Mouse (Mus musculus) common myeloid progenitor, adult 5-6 weeks (primary cell): ENCODE data around the gene Gm47955. TPM values are rescaled to one million over a fixed set of nuclear protein-coding genes. Genes with fewer than 3 reads are reported as not detected.
A peak's percentile ranks its signal among the peaks of the same experiment; 100 is the strongest.
"Not testable (repeated sequence)": the region's sequence is repeated elsewhere in the genome, so short reads cannot be mapped to it uniquely, and the experiment has no call there.

Experiments
- ATAC-seq: replicated peaks from 2 replicates; pipeline ENCODE4 v1.8.0; 2016; ENCODE audit warnings: low read depth, mild to moderate bottlenecking, moderate TSS enrichment, inconsistent platforms; ENCODE audit not compliant: poor library complexity, severe bottlenecking
- total RNA-seq: library from RNA; stranded (forward); fragments of 200-1000, 187-1606 nt; gene quantifications from 2 replicates; pipeline ENCODE4 v1.2.3, GENCODE M21; 2017

The Gm47955 gene
- not detected in 2 replicates for total RNA-seq

DNA sequence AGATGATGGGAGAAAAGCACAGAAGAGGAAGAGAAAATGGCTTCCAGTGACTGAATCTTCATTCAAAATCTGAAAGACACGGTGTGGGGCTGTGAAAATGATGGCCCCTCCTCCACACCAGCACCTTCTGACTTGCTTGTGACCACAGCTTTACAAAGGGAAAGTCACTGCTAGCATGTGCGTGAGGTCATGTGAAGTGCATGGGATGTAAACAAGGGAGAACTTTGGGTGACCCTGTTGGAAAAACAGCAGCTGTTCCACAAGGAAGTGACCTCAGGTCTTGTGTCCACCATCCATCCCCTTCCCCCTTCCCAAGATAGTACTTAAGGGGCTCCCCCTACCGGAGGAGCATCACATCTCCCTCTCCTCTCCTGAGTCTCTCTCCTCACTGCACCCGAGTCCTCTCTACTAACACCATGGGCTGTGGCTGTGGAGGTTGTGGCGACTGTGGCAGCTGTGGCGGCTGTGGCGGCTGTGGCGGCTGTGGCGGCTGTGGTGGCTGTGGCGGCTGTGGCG lies at the start of gene Gm47955:
Gene Gm47955 (plus strand): TSS at position 417 of the 516 bp plus-strand sequence.
- no peak for ATAC-seq

DNA sequence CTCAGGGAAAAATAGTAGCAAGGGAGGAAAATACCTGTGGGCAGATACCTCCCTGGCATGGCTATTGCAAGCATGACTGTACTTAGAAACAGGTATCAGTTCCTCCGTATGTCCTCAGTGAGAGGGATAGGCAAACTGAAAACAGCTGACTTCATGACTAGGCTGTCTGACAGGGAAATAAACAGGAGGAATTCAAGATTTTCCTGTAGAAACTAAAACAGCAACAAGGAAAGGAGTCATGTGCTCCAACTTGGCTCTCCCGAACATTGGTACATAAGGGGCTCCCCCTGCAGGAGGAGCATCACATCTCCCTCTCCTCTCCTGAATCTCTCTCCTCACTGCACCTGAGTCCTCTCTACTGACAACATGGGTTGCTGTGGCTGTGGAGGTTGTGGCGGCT lies 47.1 kb upstream of the Gm47955 start, which contains the start of gene A030005L19Rik:
Gene A030005L19Rik (plus strand): TSS at position 301 of the 400 bp plus-strand sequence.
- ATAC-seq, result no peak

DNA sequence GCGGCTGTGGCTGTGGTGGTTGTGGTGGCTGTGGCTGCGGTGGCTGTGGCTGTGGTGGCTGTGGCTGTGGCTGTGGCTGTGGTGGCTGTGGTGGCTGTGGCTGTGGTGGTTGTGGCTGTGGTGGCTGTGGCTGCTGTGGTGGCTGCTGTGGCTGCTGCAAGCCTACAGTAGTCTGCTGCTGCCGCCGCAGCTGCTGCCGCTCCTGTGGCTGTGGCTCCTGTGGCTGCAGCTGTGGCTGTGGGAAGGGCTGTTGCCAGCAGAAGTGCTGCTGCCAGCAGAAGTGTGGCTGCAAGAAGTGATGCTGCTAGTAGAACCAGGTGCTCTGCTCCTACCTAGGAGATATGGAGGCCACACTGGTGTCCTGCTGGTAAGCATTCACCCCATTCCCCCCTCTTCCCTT lies 46.7 kb upstream of the Gm47955 start:
- not testable (repeated sequence) for ATAC-seq

DNA sequence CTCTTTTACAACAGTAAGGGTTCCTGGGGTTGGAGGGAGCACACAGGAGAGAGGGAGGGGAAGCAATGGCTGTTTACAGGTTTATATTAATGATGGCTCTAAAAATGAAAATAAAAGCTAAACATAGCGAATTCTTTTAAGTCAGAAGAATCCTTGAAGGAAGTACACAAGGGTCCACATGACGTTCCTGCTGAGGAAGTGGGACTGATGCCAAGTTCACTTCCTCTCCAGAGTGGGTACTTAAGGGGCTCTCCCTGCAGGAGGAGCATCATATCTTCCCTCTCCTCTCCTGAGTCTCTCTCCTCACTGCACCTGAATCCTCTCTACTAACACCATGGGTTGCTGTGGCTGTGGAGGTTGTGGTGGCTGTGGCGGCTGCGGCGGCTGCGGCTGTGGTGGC lies 35.4 kb upstream of the Gm47955 start, which contains the start of gene A030014E15Rik:
Gene A030014E15Rik (plus strand): TSS at position 268 of the 400 bp plus-strand sequence.
- ATAC-seq, result no peak

DNA sequence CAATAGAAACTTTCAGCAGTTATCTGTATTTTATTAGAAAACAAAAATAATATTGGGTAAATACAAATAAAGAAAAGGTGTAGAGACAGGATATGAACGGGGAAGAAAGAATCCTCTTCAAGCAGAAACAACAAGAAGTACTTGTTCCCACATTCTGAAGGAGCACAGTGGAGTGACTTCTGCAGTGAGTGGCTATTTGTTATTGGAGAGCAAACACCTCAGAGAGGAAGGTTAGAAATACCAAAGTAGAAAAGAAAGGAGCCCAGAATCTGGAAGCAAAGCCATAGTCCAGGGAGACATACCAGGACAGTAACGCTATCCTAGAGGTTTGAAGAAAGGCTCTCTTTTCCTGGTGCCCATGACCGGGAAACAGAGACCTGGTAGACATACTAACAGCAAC lies 29.5 kb upstream of the Gm47955 start:
- ATAC-seq, result not testable (repeated sequence)

DNA sequence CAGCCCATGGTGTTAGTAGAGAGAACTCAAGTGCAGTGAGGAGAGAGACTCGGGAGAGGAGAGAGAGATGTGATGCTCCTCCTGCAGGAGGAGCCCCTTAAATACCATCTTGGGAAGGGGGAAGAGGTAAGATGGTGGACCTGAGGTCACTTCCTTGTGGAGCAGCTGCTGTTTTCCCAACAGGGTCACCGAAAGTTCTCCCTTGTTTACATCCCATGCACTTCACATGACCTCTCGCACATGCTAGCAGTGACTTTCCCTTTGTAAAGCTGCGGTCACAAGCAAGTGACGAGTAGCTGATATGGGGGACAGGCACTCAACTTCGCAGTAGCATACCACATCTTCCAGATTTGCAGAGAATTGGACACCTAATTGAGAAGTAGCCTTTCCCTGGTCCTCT lies 28.8 kb upstream of the Gm47955 start, which contains the start of gene Gm6217:
Gene Gm6217 (minus strand): TSS at position 74 of the 400 bp plus-strand sequence.
- not testable (repeated sequence) for ATAC-seq

DNA sequence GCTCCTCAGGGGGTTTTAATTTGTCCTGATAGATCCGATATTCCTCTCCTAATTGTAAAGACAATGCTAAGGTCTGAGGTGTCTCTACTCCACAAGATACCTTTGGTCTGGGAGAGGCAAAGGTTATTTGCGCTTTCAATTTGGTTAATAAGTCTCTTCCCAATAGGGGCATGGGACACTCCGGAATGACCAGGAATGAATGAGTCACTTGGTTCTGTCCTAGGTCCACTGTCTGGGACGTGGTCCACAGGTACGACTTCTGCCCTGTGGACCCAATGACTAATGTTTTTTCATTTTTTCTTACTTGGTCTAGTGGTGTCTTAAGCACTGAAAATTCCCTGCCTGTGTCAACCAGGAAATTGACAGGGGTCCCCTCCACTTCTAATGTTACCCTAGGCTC lies 21.4 kb upstream of the Gm47955 start:
- ATAC-seq, result no peak

DNA sequence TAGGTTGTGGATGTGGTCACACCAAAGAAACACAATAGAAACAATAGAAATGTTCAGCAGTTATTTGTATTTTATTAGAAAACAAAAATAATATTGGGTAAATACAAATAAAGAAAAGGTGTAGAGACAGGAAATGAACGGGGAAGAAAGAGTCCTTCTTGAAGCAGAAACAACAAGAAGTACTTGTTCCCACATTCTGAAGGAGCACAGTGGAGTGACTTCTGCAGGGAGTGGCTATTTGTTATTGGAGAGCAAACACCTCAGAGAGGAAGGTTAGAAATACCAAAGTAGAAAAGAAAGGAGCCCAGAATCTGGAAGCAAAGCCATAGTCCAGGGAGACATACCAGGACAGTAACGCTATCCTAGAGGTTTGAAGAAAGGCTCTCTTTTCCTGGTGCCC lies 17.6 kb upstream of the Gm47955 start:
- not testable (repeated sequence) for ATAC-seq

DNA sequence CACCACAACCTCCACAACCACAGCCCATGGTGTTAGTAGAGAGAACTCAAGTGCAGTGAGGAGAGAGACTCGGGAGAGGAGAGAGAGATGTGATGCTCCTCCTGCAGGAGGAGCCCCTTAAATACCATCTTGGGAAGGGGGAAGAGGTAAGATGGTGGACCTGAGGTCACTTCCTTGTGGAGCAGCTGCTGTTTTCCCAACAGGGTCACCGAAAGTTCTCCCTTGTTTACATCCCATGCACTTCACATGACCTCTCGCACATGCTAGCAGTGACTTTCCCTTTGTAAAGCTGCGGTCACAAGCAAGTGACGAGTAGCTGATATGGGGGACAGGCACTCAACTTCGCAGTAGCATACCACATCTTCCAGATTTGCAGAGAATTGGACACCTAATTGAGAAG lies 16.8 kb upstream of the Gm47955 start, which contains the start of gene A030003K21Rik:
Gene A030003K21Rik (minus strand): TSS at position 94 of the 400 bp plus-strand sequence.
- ATAC-seq, result not testable (repeated sequence)

DNA sequence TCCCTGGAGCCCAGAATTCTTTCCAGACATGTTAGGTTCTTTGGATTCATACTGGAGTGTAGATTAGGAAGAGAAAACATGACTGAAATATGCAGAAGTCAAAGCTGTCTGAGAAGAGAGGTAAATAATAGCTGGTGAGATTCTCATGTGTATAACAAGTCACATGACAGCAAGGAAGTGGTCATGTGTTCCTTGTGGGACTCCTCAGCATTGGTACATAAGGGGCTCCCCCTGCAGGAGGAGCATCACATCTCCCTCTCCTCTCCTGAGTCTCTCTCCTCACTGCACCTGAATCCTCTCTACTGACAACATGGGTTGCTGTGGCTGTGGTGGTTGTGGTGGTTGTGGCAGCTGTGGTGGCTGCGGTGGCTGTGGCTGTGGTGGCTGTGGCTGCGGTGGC lies 14.1 kb upstream of the Gm47955 start:
- ATAC-seq, result not testable (repeated sequence)

DNA sequence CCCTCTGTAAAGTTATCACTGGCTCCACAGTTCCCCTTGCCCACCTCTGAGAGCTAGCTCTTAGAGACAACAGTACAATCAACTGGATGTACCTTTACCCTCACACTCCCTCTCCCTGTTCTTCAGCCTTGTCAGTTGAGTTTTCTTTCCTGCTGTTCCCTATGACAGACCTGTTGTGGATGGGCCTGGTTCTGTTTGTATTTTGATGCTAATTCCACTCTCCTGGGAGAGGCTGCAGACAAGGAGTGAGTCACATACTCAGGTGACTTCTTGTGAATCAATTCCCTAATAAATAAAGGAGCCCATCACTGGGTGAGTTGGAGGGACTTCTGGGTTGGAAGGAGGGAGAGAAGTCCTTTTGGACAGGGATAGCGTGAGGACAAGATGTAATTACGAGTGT lies 11.5 kb upstream of the Gm47955 start:
- no peak for ATAC-seq

DNA sequence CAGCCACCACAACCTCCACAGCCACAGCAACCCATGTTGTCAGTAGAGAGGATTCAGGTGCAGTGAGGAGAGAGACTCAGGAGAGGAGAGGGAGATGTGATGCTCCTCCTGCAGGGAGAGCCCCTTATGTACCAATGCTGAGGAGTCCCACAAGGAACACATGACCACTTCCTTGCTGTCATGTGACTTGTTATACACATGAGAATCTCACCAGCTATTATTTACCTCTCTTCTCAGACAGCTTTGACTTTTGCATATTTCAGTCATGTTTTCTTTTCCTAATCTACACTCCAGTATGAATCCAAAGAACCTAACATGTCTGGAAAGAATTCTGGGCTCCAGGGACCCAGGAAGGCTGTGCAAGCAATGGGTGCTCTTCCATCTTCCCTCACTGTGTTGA lies 4.2 kb upstream of the Gm47955 start, which contains the start of gene Gm7544:
Gene Gm7544 (minus strand): TSS at position 101 of the 400 bp plus-strand sequence.
- ATAC-seq, result not testable (repeated sequence)

DNA sequence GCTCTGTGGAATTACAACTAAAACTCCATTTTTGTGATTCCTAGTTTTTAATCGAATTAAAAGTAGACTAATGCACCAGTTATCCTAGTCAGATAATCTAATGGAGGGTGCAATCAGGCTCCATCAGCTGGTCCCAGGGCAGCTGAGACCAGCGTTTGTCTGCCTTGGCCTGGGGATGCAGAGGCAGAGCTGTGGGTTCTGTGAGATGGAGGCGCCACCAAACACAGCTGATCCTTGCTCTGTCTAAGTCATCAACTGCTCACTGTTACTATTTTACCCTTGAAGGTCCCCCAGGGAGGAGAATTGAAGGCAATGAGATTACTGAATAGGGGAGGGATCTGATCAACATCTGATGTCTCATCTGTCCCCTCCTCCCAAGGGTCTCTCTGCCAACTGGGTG lies 6.3 kb downstream of the Gm47955 start:
- no peak for ATAC-seq

DNA sequence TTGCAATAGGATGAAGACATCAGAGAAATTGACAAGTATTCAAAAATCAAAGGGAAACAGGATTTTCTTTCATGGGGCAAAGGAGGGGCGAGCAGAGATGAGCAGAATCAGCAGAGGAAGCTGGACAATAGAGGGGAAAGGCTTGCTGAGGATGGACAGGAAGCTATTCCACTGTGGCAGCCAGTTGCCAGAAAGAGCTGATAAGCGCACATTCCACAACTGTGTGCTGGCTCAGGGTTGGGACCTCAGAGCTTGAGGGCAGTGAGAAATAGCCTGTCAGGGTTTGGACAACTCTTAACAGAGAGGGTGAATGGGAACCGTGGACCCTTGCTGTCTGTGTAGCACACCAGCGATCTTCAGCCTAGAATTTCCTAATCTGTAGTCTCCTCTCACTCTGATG lies 12.0 kb downstream of the Gm47955 start:
- ATAC-seq, result no peak

DNA sequence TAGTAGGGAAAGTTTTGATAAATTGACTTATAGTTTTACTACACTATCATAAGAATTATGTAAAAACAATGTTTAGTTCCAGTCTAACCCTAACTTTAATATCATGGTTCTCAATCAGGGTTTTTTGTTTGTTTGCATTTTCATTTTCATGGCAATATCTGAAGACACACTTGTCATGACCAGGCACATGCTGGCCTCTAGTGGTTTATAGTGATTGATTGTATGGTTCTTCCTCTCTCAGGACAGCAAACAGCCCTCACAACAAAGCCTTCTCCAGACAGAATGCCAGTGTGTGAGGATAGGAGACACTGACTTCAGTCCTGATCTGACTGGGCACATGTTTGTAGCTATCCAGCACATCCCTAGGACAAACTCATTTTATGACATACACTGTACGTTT lies 13.2 kb downstream of the Gm47955 start:
- ATAC-seq, result no peak

DNA sequence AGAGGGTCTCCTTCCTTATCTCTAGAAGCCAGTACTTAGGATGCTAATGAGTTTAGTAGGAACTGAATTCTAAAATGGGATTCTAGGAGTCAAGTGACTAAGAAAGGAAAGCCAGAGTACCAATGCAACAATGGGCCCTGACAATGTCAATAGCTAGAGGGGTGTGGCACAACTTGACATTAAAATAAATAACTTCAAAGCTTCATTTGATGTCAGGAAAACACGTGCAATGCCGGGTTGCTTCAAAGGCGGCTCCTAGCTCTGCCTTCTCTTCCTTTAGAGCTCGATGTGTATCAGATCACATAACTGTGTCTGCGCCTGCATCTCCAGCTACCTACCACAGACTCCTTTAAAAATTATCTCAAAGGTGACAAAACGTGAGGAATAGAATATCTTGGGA lies 13.8 kb downstream of the Gm47955 start:
- ATAC-seq, result no peak

DNA sequence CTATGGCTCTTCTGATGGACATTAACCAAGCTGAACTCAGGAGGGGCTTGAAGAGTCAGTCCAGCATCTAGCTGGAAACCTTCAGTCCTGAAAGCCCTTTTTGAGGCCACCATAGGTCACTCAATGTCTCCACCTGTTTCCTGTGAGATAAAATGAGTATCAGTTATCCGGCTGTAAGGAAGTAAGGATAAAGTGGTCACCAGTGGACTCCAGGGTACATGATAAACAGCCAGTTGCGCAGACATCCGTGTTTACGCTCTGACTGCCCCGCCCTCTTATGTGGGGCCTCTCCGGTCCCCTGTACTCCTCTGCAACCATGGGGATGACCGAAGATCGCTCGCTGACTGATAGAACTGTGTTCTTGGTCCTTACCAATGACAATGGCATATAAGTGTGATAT lies 14.3 kb downstream of the Gm47955 start:
- peak; percentile 60 for ATAC-seq

DNA sequence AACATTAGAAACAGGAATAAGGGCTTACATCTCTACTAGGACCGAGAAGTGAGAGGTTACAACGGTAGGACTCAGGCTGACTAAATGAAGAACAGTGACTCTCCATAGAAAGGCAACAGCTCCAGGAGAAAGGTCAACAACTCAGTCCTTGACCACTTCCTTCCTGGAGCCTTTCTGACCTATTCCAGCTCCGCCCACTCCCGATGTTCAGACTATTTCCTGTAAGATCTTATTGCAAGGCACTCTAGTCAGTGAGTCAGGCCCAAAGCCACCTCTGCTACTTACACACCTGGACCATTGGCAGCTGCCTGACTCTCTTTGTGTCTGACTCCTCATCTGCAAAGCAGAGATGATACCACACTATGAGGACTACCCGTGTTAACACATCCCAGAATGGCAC lies 15.7 kb downstream of the Gm47955 start:
- no peak for ATAC-seq

DNA sequence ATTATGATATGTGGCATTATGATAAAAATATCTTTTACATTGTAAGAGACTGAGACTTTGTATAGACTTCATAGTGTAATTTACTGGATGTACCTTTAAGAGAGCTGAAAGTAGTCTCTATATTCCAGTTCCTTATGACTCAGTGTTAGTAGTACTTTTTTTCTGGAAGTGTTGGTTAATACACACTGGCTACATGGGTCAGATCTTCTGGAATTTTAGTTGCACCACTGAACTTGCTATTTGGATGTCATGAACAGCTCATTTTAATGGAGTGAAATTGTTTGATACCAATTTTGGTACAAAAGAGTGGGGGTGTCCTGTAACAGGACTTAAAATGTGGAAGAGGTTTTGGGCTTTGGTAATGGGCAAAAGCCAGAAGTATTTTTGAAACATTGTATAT lies 17.8 kb downstream of the Gm47955 start:
- no peak for ATAC-seq

DNA sequence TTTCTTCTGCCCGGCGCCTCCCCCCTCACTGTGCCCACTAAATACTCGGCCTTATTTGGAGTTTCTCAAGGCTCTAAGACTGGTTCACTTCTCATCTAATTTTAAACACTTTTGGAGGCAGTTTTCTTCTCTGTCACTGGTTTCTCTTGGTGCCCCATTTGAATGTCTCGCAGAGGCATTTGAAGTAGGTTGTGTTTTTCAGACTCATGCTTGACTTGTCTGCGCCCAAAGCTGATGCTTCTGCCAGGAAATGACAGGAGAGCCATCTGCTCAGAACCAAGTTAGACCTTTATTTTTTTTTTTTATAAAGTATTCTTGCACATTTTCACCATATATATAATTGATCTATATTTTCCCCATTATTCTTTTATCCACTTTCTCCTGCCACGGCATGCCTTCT lies 26.7 kb downstream of the Gm47955 start:
- no peak for ATAC-seq

DNA sequence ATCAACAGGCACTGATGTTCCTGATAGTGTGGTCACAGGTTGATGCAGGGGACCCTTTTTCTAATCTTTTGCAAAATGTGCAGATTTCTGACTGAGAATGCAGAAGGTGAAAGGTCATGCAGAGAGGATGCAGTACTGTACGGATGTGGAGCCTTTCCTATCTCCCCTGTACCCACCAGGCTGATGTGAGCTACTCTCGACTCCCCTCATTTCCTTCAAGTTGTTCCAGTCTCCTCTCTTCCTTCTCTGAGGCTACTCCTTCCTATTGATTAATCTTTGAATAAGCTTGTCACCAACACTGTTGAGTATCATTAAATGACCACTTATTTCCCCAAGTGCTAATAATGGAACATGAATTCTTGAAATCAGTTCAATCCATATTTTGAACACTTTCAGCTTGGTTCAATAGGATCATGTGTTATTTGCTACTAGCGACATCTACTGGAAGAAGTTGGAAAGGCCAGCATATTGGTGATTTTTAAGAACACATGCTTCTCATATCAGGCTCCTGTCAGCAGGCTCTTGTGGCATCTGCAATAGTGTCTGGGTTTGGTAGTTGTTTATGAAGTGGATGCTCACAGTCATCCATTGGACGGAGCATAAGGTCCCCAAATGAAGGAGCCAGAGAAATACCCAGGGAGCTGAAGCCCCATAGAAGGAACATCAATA lies 27.6 kb downstream of the Gm47955 start:
- ATAC-seq, result peak; percentile 71

DNA sequence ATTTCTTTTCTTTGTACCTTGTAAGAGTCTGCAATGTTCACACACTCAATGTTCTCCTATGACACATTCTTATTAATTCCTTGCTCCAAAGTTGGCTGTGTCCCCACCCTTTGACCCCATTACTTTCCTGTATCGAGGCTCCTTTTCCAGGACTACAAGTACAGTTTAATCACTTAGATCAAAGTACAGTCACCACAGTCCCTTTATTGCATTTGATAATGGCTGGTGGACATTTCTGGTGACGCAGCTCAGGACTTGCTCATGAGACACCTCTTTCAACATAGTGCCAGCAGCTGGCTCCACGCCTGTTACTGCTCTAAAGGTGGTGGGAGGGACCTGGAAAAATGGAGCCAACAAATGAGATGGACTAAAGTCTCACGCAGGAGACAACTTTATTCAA lies 31.0 kb downstream of the Gm47955 start:
- no peak for ATAC-seq
